Mouse (Mus musculus) frontal cortex, postnatal 14 days (tissue): ENCODE results near the gene Strn.

ENCODE experiments used
- DNase-seq, 2 experiments: peaks; one replicate each; pipeline ENCODE4 v3.0.0; 2022; ENCODE audit warnings: low spot score in 2 of 2

The Strn gene

GRCm38 (mm10) chr17:78618164-78618693 lies 118.8 kb downstream of the Strn start:
- DNase-seq: no peak

GRCm38 (mm10) chr17:78615096-78615495 lies 121.9 kb downstream of the Strn start:
- DNase-seq: no peak

GRCm38 (mm10) chr17:78614481-78614880 lies 122.5 kb downstream of the Strn start:
- no peak for DNase-seq

GRCm38 (mm10) chr17:78611117-78611516 lies 125.9 kb downstream of the Strn start:
- DNase-seq: peak in 1 of 2 experiments; percentile 34

GRCm38 (mm10) chr17:78609191-78609855 lies 127.7 kb downstream of the Strn start:
- DNase-seq: no peak

GRCm38 (mm10) chr17:78608716-78609115 lies 128.3 kb downstream of the Strn start:
- DNase-seq: no peak

- no peak for DNase-seq
Measured at GRCm38 (mm10) chr17:78608135-78608670, 128.8 kb downstream of the Strn start.

- DNase-seq: peak; percentile 27 to 47
Measured at GRCm38 (mm10) chr17:78604431-78604830, 132.6 kb downstream of the Strn start.

GRCm38 (mm10) chr17:78603872-78604271 lies 133.1 kb downstream of the Strn start:
- peak; percentile 27 to 80 for DNase-seq

GRCm38 (mm10) chr17:78602316-78602715 lies 134.7 kb downstream of the Strn start:
- no peak for DNase-seq

GRCm38 (mm10) chr17:78601601-78602000 lies 135.4 kb downstream of the Strn start:
- DNase-seq: no peak

GRCm38 (mm10) chr17:78601042-78601441 lies 136.0 kb downstream of the Strn start:
- DNase-seq: no peak
